Mouse (Mus musculus) limb, embryonic 12.5 days (tissue): ENCODE data around the gene Utp15. TPM values are rescaled to one million over a fixed set of nuclear protein-coding genes. Genes with fewer than 3 reads are reported as not detected.
A peak's percentile ranks its signal among the peaks of the same experiment; 100 is the strongest.

ENCODE experiments used
- ATAC-seq: fragments of 200-750 bp; cut with Nextera tagmentation; 2 replicates; pipeline ENCODE4 v1.8.0; 2017; ENCODE audit warnings: low read depth, moderate TSS enrichment; ENCODE audit not compliant: insufficient number of reproducible peaks, insufficient read depth, low FRiP score, low TSS enrichment
- H3K27ac ChIP-seq: fragments of 300-500 bp; sonication (generic); 2 replicates; pipeline ENCODE4 v1.5.1; 2016; ENCODE audit warnings: mild to moderate bottlenecking, moderate library complexity
- H3K27me3 ChIP-seq: fragments of 300-500 bp; sonication (generic); 2 replicates; pipeline ENCODE4 v1.6.1; 2016; ENCODE audit warnings: mild to moderate bottlenecking, moderate library complexity
- H3K36me3 ChIP-seq: fragments of 300-500 bp; sonication (generic); 2 replicates; pipeline ENCODE4 v1.6.1; 2016; ENCODE audit warnings: mild to moderate bottlenecking, moderate library complexity
- H3K4me1 ChIP-seq: fragments of 300-500 bp; sonication (generic); replicated peaks from 2 replicates; pipeline ENCODE4 v1.6.1; 2016
- H3K4me2 ChIP-seq: fragments of 300-500 bp; sonication (generic); 2 replicates; pipeline ENCODE4 v1.6.1; 2016; ENCODE audit warnings: mild to moderate bottlenecking, moderate library complexity
- H3K4me3 ChIP-seq: fragments of 300-500 bp; sonication (generic); replicated peaks from 2 replicates; pipeline ENCODE4 v1.5.1; 2016; ENCODE audit warnings: mild to moderate bottlenecking
- H3K9ac ChIP-seq: fragments of 300-500 bp; sonication (generic); replicated peaks from 2 replicates; pipeline ENCODE4 v1.6.1; 2016; ENCODE audit warnings: mild to moderate bottlenecking, moderate library complexity
- H3K9me3 ChIP-seq: fragments of 300-500 bp; sonication (generic); 2 replicates; pipeline ENCODE4 v1.6.1; 2016; ENCODE audit warnings: mild to moderate bottlenecking, moderate library complexity
- WGBS: fragments of 180-500 bp; shearing (Covaris S2); methylation state at CpG from one replicate; pipeline ENCODE4 v1.1.7; 2016; 5-methylcytosine and 5-hydroxymethylcytosine counted together
- polyA plus RNA-seq: library from polyadenylated mRNA; unstranded; fragments of >200 nt; fragmentation: Nextera tagmentation; extraction: Ambion mirVana; gene quantifications from 2 replicates; pipeline ENCODE4 v1.2.1, GENCODE M21; 2016

The Utp15 gene
- polyA plus RNA-seq, 1 experiment from 2014 or later = 42.0 TPM

- H3K4me2 ChIP-seq = peak within 1 kb of the TSS; percentile 91
- peaks cover 12% of the 10 kb centered on the region for H3K4me1 ChIP-seq
- H3K27ac ChIP-seq = peak within 1 kb of the TSS; percentile 74
- H3K27me3 ChIP-seq = peaks cover 7% of the 10 kb centered on the region
- peak within 1 kb of the TSS; percentile 67 for H3K4me3 ChIP-seq
- under 1% methylated on average over 61 of the region's 76 CpGs for WGBS
- peak; percentile 77 for ATAC-seq
- H3K9ac ChIP-seq = peak within 1 kb of the TSS; percentile 67
- no peaks in the 10 kb centered on the region for H3K36me3 ChIP-seq
- H3K9me3 ChIP-seq = no peaks in the 10 kb centered on the region
Measured at GRCm38 (mm10) chr13:98205771-98206545, 56.9 kb downstream of the Utp15 start, which contains the start of gene Arhgef28. Gene Arhgef28, minus strand, starts transcription at chr13:98206439.

DNA sequence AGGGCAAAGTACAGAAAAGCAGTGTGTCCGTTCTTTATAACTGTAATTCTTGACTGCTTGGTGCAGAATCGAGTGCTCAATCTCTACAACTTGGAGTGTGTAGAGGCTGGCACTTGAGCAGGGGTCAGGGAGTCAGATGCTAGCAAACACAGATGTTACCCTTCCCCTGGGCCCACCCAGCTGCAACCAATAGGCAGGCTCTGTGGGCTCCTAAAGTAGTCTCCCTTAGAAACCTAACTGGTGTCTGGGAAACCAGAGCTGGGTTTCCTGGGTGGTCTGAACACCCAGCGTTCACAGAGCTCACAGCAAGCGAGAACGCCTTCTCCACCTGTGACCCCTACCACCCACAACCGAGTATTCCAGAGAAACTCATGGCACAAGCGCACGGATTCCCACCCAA, 57.7 kb downstream of the Utp15 start:
- 16% methylated on average over 8 of the region's 8 CpGs for WGBS
- Histone ChIP-seq H3K9ac (no peak overlapping the region), H3K36me3 (no peaks in the 10 kb centered on the region), H3K4me3 (peak overlapping the region; percentile 67), H3K27ac (no peak overlapping the region), H3K27me3 (peaks cover 7% of the 10 kb centered on the region), H3K9me3 (no peaks in the 10 kb centered on the region), H3K4me1 (peaks cover 12% of the 10 kb centered on the region), H3K4me2 (peak overlapping the region; percentile 91)
- ATAC-seq = no peak

DNA sequence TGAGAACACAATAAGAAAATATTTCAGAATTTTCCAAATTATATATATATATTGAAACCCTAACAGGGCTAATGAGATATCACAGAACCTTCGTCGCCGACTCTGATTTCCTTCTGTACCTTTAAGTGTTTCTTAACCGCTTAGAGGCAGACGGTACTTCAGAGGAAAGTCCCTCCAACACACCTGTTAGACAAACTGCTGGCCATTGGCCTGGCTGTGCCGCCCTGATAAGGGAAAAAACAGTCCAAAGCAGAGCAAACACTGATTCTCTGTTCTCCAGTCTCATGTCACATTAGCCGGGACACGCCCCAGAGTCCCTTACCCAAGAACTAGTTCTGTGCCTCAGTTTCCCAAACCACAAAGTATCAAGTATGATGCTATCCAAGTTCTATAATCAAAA, 58.5 kb downstream of the Utp15 start:
- H3K9ac ChIP-seq = no peak overlapping the region
- ATAC-seq = no peak
- H3K27me3 ChIP-seq = peaks cover 7% of the 10 kb centered on the region
- no peak overlapping the region for H3K27ac ChIP-seq
- H3K4me1 ChIP-seq = peaks cover 12% of the 10 kb centered on the region
- H3K9me3 ChIP-seq = no peaks in the 10 kb centered on the region
- no peaks in the 10 kb centered on the region for H3K36me3 ChIP-seq
- H3K4me2 ChIP-seq = no peak overlapping the region
- no peak overlapping the region for H3K4me3 ChIP-seq
- WGBS = 85% methylated on average over 8 of the region's 8 CpGs

DNA sequence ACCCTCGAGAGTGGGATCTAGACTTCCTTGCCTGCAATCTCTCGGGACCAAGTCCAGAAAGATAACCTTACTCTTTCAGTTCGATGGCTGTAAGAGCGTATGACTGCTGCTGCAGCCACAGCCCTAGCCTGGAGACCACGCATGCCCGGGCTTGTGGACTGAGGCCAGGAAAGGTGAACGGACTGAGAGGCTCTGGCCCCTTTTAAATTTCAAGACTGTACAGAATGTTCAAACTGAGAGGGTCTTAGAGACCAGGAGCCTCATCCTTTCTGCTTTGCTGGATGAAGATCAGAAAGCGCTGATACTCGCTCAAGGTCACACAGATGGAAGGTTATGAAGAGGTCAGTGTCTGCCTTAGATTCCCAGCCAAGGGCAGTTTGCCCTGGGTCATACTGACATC, 61.4 kb downstream of the Utp15 start:
- Histone ChIP-seq H3K4me3 (no peak overlapping the region), H3K4me1 (peaks cover 18% of the 10 kb centered on the region), H3K27ac (no peak overlapping the region), H3K9me3 (no peaks in the 10 kb centered on the region), H3K36me3 (no peaks in the 10 kb centered on the region), H3K27me3 (no peaks in the 10 kb centered on the region; the same call in 1 of the 2 replicates), H3K9ac (no peak overlapping the region), H3K4me2 (no peak overlapping the region)
- no peak for ATAC-seq
- WGBS = 64% methylated on average over 9 of the region's 9 CpGs

Other genes with a start within 250 kb of the Utp15 start
- 21.3 and 23.7 TPM in 2 replicates for gene Arhgef28, start 56.6 kb downstream of the Utp15 start, polyA plus RNA-seq
- 15.3 and 19.1 TPM in 2 replicates for gene Ankra2, start within 50 bp of the Utp15 start, polyA plus RNA-seq
- gene Gm21976, start 16.8 kb upstream of the Utp15 start, polyA plus RNA-seq = not detected in 2 replicates
- gene Btf3, start 54.0 kb upstream of the Utp15 start, polyA plus RNA-seq = 760 and 773 TPM in 2 replicates
- 0.17 and 0.25 TPM in 2 replicates for gene Foxd1, start 91.2 kb upstream of the Utp15 start, polyA plus RNA-seq
- gene Gm10320, start 229.0 kb upstream of the Utp15 start, polyA plus RNA-seq = 1.3 and 1.7 TPM in 2 replicates